Mouse (Mus musculus): ENCODE measurements around the gene Edil3. TPM values are rescaled to one million over a fixed set of nuclear protein-coding genes. Genes with fewer than 3 reads are reported as not detected.

Edil3 gene
- total and polyA plus RNA-seq, 2 experiments = under 0.01 TPM; not detected in 1

GRCm38 (mm10) chr13:88907405-88907804, 86.1 kb downstream of the Edil3 start:
- WGBS = 83% methylated on average over 1 of the region's 1 CpGs
- H3K9ac ChIP-seq (ENCODE audit: low read depth, low read length) = no peak overlapping the region
- TF ChIP-seq POLR2A (IDR thresholded peaks at IDR 0.05; ENCODE audit: extremely low read depth, insufficient read depth, low read length) (no peak), CTCF (IDR thresholded peaks at IDR 0.05; ENCODE audit: low read depth, low read length) (no peak)
- no peaks in the 10 kb centered on the region for H3K79me2 ChIP-seq (ENCODE audit: control insufficient read depth, insufficient read depth, low read length)
- no peaks in the 10 kb centered on the region for H3K4me1 ChIP-seq (ENCODE audit: control insufficient read depth, insufficient read depth, low read length)
- H3K27me3 ChIP-seq (ENCODE audit: control insufficient read depth, insufficient read depth, low read length) = no peaks in the 10 kb centered on the region
- DNase-seq (ENCODE audit: extremely low read depth, low read depth, low spot score) = no peak
- H3K4me3 ChIP-seq (ENCODE audit: insufficient read depth, low read depth, low read length) = no peak overlapping the region
- no peak overlapping the region for H3K27ac ChIP-seq (replicated peaks; ENCODE audit: insufficient read depth, low read depth, low read length)
- no peaks in the 10 kb centered on the region for H3K36me3 ChIP-seq (ENCODE audit: control insufficient read depth, insufficient read depth, low read length)

GRCm38 (mm10) chr13:88908187-88908586, 86.9 kb downstream of the Edil3 start:
- H3K4me3 ChIP-seq (ENCODE audit: insufficient read depth, low read depth, low read length) = no peak overlapping the region
- no peaks in the 10 kb centered on the region for H3K27me3 ChIP-seq (ENCODE audit: control insufficient read depth, insufficient read depth, low read length)
- no peaks in the 10 kb centered on the region for H3K36me3 ChIP-seq (ENCODE audit: control insufficient read depth, insufficient read depth, low read length)
- H3K4me1 ChIP-seq (ENCODE audit: control insufficient read depth, insufficient read depth, low read length) = no peaks in the 10 kb centered on the region
- TF ChIP-seq POLR2A (IDR thresholded peaks at IDR 0.05; ENCODE audit: extremely low read depth, insufficient read depth, low read length) = no peak
- TF ChIP-seq CTCF (IDR thresholded peaks at IDR 0.05; ENCODE audit: low read depth, low read length) = no peak
- 76% methylated on average over 1 of the region's 1 CpGs for WGBS
- H3K79me2 ChIP-seq (ENCODE audit: control insufficient read depth, insufficient read depth, low read length) = no peaks in the 10 kb centered on the region
- no peak overlapping the region for H3K27ac ChIP-seq (replicated peaks; ENCODE audit: insufficient read depth, low read depth, low read length)
- H3K9ac ChIP-seq (ENCODE audit: low read depth, low read length) = no peak overlapping the region
- DNase-seq (ENCODE audit: extremely low read depth, low read depth, low spot score) = no peak

- 65% methylated on average over 2 of the region's 2 CpGs for WGBS
- TF ChIP-seq CTCF (IDR thresholded peaks at IDR 0.05; ENCODE audit: low read depth, low read length) = no peak
- Histone ChIP-seq H3K27ac (replicated peaks; ENCODE audit: insufficient read depth, low read depth, low read length) (no peak overlapping the region), H3K9ac (ENCODE audit: low read depth, low read length) (no peak overlapping the region), H3K4me1 (ENCODE audit: control insufficient read depth, insufficient read depth, low read length) (no peaks in the 10 kb centered on the region), H3K27me3 (ENCODE audit: control insufficient read depth, insufficient read depth, low read length) (no peaks in the 10 kb centered on the region), H3K36me3 (ENCODE audit: control insufficient read depth, insufficient read depth, low read length) (no peaks in the 10 kb centered on the region), H3K79me2 (ENCODE audit: control insufficient read depth, insufficient read depth, low read length) (no peaks in the 10 kb centered on the region), H3K4me3 (ENCODE audit: insufficient read depth, low read depth, low read length) (no peak overlapping the region)
- no peak for DNase-seq (ENCODE audit: extremely low read depth, low read depth, low spot score)
Measured at GRCm38 (mm10) chr13:88916503-88916902, 95.2 kb downstream of the Edil3 start.

DNA sequence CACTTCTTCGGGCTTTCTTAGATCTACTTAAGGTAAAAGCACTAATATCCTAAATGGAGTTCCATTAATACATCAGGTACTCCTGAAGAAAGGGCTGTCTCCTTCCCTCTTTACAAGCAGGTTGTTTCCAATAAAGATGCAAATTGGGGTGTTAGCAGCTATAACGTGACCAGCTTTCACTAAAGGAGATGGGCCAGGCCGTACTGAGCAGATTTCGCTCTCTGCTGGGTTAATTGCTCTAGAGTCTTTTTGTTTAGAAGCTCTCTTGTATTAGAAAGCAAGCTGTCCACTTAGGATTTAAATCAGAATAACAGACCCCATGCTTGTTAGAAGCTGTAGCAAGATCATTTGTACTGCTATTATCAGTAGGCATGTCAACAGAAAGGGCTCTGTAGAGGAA, 108.4 kb downstream of the Edil3 start:
- H3K36me3 ChIP-seq (ENCODE audit: control insufficient read depth, insufficient read depth, low read length) = no peaks in the 10 kb centered on the region
- H3K27ac ChIP-seq (replicated peaks; ENCODE audit: insufficient read depth, low read depth, low read length) = no peak overlapping the region
- no peaks in the 10 kb centered on the region for H3K4me1 ChIP-seq (ENCODE audit: control insufficient read depth, insufficient read depth, low read length)
- TF ChIP-seq POLR2A (IDR thresholded peaks at IDR 0.05; ENCODE audit: extremely low read depth, insufficient read depth, low read length) (no peak), CTCF (IDR thresholded peaks at IDR 0.05; ENCODE audit: low read depth, low read length) (no peak)
- no peaks in the 10 kb centered on the region for H3K79me2 ChIP-seq (ENCODE audit: control insufficient read depth, insufficient read depth, low read length)
- DNase-seq (ENCODE audit: extremely low read depth, low read depth, low spot score) = no peak
- H3K4me3 ChIP-seq (ENCODE audit: insufficient read depth, low read depth, low read length) = no peak overlapping the region
- no peaks in the 10 kb centered on the region for H3K27me3 ChIP-seq (ENCODE audit: control insufficient read depth, insufficient read depth, low read length)
- WGBS = 77% methylated on average over 4 of the region's 4 CpGs
- no peak overlapping the region for H3K9ac ChIP-seq (ENCODE audit: low read depth, low read length)

DNA sequence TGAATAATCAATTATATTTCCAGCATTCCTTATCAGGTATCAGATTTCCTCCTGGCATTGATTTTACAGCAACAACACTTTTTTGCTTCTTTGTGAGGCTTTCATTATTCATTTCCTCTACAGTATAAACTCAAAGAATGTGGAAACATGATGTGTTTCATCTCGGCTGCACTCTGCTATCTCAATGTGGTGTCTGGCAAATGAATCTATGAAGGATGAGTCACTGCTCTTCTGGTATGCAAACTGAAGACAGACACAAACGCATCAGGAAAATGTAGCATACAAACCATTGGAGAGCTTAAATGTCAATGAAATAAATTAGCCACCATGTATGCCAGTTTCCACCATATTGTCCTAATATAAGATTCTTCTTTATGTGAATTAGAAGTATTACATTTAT, 117.3 kb downstream of the Edil3 start:
- no peak overlapping the region for H3K27ac ChIP-seq (replicated peaks; ENCODE audit: insufficient read depth, low read depth, low read length)
- H3K27me3 ChIP-seq (ENCODE audit: control insufficient read depth, insufficient read depth, low read length) = no peaks in the 10 kb centered on the region
- no peak for DNase-seq (ENCODE audit: extremely low read depth, low read depth, low spot score)
- H3K36me3 ChIP-seq (ENCODE audit: control insufficient read depth, insufficient read depth, low read length) = no peaks in the 10 kb centered on the region
- TF ChIP-seq POLR2A (IDR thresholded peaks at IDR 0.05; ENCODE audit: extremely low read depth, insufficient read depth, low read length) (no peak), CTCF (IDR thresholded peaks at IDR 0.05; ENCODE audit: low read depth, low read length) (no peak)
- H3K4me1 ChIP-seq (ENCODE audit: control insufficient read depth, insufficient read depth, low read length) = no peaks in the 10 kb centered on the region
- H3K9ac ChIP-seq (ENCODE audit: low read depth, low read length) = no peak overlapping the region
- no peak overlapping the region for H3K4me3 ChIP-seq (ENCODE audit: insufficient read depth, low read depth, low read length)
- no peaks in the 10 kb centered on the region for H3K79me2 ChIP-seq (ENCODE audit: control insufficient read depth, insufficient read depth, low read length)
- WGBS = 72% methylated on average over 2 of the region's 2 CpGs

DNA sequence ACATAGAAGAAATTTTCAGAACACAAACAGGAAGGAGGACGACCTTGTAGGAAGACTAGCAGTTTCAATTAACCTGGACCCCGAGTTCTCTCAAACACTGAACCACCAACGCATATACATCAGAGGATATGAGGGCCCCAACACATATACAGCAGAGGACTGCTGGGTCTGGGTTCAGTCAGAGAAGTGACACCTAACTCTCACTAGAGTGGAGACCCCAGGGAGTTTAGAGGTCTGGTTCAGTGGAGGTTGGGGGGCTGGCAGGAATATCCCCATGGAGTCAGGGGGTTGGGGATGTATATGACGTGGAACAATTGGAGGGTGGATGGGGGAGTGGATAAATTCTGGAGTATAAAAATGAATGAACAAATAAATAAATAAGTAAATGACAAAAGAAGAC, 151.1 kb downstream of the Edil3 start:
- no peak for TF ChIP-seq CTCF (IDR thresholded peaks at IDR 0.05; ENCODE audit: low read depth, low read length)
- no peak for TF ChIP-seq POLR2A (IDR thresholded peaks at IDR 0.05; ENCODE audit: extremely low read depth, insufficient read depth, low read length)
- no peak overlapping the region for H3K9ac ChIP-seq (ENCODE audit: low read depth, low read length)
- no peak for DNase-seq (ENCODE audit: extremely low read depth, low read depth, low spot score)
- no peaks in the 10 kb centered on the region for H3K27me3 ChIP-seq (ENCODE audit: control insufficient read depth, insufficient read depth, low read length)
- no peaks in the 10 kb centered on the region for H3K36me3 ChIP-seq (ENCODE audit: control insufficient read depth, insufficient read depth, low read length)
- no peaks in the 10 kb centered on the region for H3K4me1 ChIP-seq (ENCODE audit: control insufficient read depth, insufficient read depth, low read length)
- H3K4me3 ChIP-seq (ENCODE audit: insufficient read depth, low read depth, low read length) = no peak overlapping the region
- no peaks in the 10 kb centered on the region for H3K79me2 ChIP-seq (ENCODE audit: control insufficient read depth, insufficient read depth, low read length)
- 71% methylated on average over 4 of the region's 4 CpGs for WGBS
- no peak overlapping the region for H3K27ac ChIP-seq (replicated peaks; ENCODE audit: insufficient read depth, low read depth, low read length)

Data from liver, adult 2 months (tissue).